Mouse (Mus musculus): Measurements from ENCODE around the gene Actr6. TPM values are rescaled to one million over a fixed set of nuclear protein-coding genes. Genes with fewer than 3 reads are reported as not detected.
A peak's percentile ranks its signal among the peaks of the same experiment; 100 is the strongest.
"Not testable (repeated sequence)": the region's sequence is repeated elsewhere in the genome, so short reads cannot be mapped to it uniquely, and the experiment has no call there.

Actr6 gene
- total RNA-seq, 2 experiments from 2014 or later, result 18.5 to 21.8 TPM

DNA sequence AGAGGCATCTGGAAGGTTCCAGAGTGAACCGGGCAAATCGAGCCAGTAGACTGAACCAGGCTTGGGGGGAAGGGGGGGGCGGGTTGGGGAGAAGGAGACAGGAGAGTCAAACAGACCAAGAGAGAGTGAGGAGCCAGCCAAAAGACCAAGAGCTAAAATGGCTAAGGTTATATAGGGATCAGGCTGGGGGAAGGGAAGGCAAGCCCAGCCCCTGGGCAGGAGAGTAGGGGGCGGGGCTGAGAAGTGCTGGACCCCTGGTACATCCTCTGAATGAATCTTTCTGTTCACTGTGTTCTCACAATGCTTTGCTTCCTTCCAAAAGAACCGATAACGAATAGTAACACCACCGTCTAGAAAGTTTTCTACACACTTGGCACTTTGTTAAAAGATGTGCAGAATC is 7.6 kb upstream of the Actr6 start:
- DNase-seq (ENCODE audit: low spot score in 2 of 2), result no peak

GRCm38 (mm10) chr10:89738395-89738794 is 6.3 kb upstream of the Actr6 start:
- no peak for DNase-seq (ENCODE audit: low spot score in 2 of 2)

DNA sequence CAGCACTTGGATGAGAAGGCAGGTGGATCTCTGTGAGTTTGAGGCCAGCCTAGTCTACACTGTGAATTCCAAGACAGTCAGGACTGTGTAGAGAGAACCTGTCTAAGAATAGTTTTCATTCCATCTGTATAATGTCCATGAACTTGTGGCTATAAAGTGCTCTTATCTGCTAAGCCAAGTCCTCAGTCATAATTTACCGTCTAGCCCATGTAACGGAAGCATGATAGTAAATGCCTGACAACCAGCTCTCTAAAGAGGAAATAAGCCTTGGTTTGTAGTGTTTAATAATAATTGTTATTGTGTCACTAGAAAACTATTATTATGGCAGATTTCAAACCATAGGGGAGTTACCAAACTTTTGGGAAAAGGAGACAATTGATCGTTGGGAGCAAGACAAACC is 5.8 kb upstream of the Actr6 start:
- no peak for DNase-seq (ENCODE audit: low spot score in 2 of 2)

GRCm38 (mm10) chr10:89737092-89737491 is 5.0 kb upstream of the Actr6 start:
- no peak for DNase-seq (ENCODE audit: low spot score in 2 of 2)

- no peak for DNase-seq (ENCODE audit: low spot score in 2 of 2)
Observed at GRCm38 (mm10) chr10:89731341-89731740, 754 bp downstream of the Actr6 start.

DNA sequence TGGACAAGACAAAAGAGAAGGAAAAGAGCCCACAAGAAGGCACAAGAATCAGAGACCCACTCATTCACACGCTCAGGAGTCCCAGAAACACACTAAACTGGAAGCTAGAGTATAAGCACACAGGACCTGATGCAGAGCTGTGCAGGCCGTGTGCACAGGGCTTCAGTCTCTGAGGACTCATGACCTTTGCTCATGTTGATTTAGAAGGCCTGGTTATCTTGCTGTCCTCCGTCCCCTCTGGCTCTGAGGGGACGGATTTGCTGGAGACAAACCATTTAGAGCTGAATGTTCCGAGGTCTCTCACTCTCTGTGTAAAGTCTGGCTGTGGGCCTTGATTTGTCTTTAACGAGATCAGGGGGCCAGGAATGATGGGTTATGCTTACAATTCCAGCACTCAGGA is 1.7 kb downstream of the Actr6 start:
- no peak for DNase-seq (ENCODE audit: low spot score in 2 of 2)

GRCm38 (mm10) chr10:89722247-89723195 is 9.6 kb downstream of the Actr6 start:
- no peak for DNase-seq (ENCODE audit: low spot score in 2 of 2)

DNA sequence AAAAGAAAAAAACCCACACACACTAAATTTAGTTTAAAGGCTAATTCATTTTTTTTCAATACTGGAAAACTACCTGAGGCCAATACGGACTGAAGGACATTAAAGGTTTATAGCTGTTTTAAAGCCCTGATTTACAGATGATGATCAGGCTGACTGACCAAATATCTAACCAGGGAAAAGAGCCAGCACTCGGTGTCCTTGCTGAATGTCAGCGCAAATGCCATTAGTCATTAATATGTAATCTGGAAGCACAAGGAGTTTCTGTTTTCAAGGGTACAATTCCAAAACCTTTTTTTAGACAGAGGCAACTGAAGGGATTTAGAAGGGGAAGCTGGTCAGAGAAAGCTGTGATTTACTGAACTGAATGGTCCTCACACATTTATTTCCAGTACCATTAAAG is 11.3 kb downstream of the Actr6 start:
- DNase-seq (ENCODE audit: low spot score in 2 of 2), result no peak

GRCm38 (mm10) chr10:89720252-89720651 is 11.8 kb downstream of the Actr6 start:
- DNase-seq (ENCODE audit: low spot score in 2 of 2), result no peak

- no peak for DNase-seq (ENCODE audit: low spot score in 2 of 2)
Observed at GRCm38 (mm10) chr10:89714910-89715309, 17.2 kb downstream of the Actr6 start.

GRCm38 (mm10) chr10:89708720-89709119 is 23.4 kb downstream of the Actr6 start:
- no peak for DNase-seq (ENCODE audit: low spot score in 2 of 2)

- no peak for DNase-seq (ENCODE audit: low spot score in 2 of 2)
Observed at GRCm38 (mm10) chr10:89707397-89707796, 24.7 kb downstream of the Actr6 start.

DNA sequence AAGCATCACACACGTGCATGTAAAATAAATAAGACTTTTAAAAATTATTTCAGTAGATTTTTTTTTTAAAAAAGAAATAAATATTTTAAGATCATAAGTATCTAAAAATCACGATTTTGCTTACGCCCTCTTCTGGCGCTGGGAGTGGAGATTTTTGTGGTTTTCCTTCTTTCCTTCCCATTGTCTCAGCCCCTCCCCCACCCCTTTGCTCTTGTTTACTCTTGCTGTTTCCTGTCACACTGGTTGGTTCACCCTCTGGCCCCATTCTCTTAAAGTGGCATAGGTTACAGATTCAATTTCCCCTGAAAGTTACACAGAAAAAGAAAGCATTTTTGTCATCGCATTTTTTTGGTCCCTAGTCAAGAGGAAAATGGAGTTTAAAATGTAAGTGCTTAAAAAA is 29.1 kb downstream of the Actr6 start:
- DNase-seq (ENCODE audit: low spot score in 2 of 2), result no peak

DNA sequence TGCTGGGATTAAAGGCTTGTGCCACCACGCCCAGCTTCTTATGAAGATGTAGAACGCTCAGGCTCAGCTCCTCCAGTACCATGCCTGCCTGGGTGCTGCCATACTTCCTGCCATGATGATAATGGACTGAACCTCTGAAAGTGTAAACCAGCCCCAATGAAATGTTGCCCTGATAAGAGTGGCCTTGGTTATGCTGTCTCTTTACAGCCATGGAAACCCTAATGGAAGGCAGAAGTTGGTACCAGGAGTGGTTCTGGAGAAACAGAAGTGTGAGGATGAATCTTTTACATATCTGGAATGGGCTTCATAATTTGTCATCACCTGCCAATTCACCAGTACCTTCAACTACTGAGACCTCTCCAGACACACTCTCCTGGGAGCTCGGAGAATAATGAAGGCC is 34.1 kb downstream of the Actr6 start:
- no peak for DNase-seq (ENCODE audit: low spot score in 2 of 2)

DNA sequence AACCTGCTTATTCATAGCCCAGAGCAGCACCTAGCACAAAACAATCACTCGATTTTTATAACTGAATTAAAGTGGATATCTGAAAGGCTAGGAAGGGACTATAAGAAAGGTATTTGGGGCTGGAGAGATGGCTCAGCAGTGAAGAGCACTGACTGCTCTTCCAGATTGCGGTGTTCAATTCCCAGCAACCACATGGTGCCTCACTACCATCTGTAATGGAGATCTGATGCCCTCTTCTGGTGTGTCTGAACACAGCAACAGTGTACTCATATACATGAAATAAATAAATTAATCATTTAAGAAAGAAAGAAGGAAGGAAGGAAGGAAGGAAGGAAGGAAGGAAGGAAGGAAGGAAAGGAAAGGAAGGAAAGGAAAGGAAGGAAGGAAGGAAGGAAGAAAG is 35.8 kb downstream of the Actr6 start:
- not testable (repeated sequence) for DNase-seq (ENCODE audit: low spot score in 2 of 2)

DNA sequence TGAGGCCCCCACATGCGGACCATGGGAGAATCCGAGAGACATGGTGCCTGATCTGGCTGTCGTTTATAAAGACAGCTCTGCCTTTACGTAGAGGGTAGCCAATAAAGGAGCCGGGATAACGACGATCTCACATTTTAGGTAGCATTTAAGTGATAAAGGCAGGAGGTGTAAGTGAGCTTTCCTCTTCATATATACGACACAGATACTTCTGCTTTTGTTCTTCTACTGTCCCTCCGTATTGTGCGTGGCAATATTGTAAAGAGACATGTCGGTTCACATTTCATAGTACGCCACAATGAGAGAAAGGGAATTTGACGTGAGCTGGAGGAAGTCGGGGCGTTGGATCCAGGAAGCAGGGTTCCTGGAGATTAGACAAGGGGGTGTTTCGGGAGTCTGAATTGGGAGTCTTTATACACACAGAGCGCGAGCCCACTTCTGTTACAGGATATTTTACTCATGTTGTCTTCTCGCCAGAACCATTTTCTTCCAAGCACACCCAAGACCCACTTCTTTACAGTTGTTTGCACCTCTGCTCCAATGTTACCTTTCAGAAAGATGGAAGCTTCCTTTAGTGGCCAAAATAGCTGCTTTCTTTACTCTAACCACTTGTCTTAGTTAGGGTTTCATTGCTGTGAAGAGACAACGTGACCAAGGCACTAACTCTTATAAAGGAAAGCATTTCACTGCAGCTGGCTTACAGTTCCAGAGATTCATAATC is 36.7 kb downstream of the Actr6 start:
- DNase-seq (ENCODE audit: low spot score in 2 of 2), result no peak

DNA sequence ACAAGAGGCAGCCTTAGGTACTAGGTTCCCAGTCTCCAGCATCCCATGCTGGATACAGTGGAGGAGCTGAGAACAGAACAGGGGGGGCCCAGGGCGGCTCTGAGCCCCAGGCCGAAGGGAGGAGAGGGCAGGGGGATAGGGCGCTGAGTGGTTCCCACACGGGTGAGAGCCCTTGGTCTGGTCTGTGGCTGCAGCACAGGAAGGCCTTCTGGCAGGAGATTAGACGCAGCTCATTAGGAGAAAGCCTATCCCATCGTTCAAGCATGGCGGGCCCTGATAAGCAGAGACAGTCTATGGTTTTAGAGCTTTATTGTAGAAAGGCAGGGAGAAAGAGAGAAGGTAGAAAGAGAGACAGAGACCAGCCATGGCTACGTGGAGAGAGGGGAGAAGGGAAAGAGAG is 42.1 kb downstream of the Actr6 start:
- DNase-seq (ENCODE audit: low spot score in 2 of 2), result no peak

- DNase-seq (ENCODE audit: low spot score in 2 of 2), result no peak
Observed at GRCm38 (mm10) chr10:89687455-89687854, 44.6 kb downstream of the Actr6 start.

- DNase-seq (ENCODE audit: low spot score in 2 of 2), result peak; percentile 95 to 96
Observed at GRCm38 (mm10) chr10:89686139-89686808, 45.8 kb downstream of the Actr6 start, which contains the start of gene Scyl2. Gene Scyl2 (minus strand): TSS chr10:89686285.

GRCm38 (mm10) chr10:89685391-89686138 is 46.5 kb downstream of the Actr6 start:
- DNase-seq (ENCODE audit: low spot score in 2 of 2), result no peak

- DNase-seq (ENCODE audit: low spot score in 2 of 2), result no peak
Observed at GRCm38 (mm10) chr10:89682961-89683360, 49.1 kb downstream of the Actr6 start.
